Mouse (Mus musculus) forebrain, postnatal 0 days (tissue): ENCODE results near the gene Dnajb5. TPM values are rescaled to one million over a fixed set of nuclear protein-coding genes. Genes with fewer than 3 reads are reported as not detected.

Experiments
- ATAC-seq: fragments of 200-750 bp; cut with Nextera tagmentation; 2 replicates; pipeline ENCODE4 v1.8.0; 2017; ENCODE audit warnings: mild to moderate bottlenecking, moderate library complexity
- DNase-seq: peaks from one replicate; pipeline ENCODE4 v3.0.0-alpha.2; 2015
- H3K27ac ChIP-seq: fragments of 300-500 bp; sonication (generic); 2 replicates; pipeline ENCODE4 v1.5.1; 2014; ENCODE audit warnings: low read depth, mild to moderate bottlenecking, antibody characterized with exemption, low read length, moderate library complexity, mixed read lengths
- H3K27me3 ChIP-seq: fragments of 300-500 bp; sonication (generic); 2 replicates; pipeline ENCODE4 v1.6.1; 2014; ENCODE audit warnings: mild to moderate bottlenecking, low read length, mixed read lengths; ENCODE audit not compliant: insufficient read depth
- H3K36me3 ChIP-seq: fragments of 300-500 bp; sonication (generic); 2 replicates; pipeline ENCODE4 v1.6.1; 2014; ENCODE audit warnings: mild to moderate bottlenecking, moderate library complexity; ENCODE audit not compliant: insufficient read depth
- H3K4me1 ChIP-seq: fragments of 300-500 bp; sonication (generic); 2 replicates; pipeline ENCODE4 v1.6.1; 2014; ENCODE audit warnings: antibody characterized with exemption; ENCODE audit not compliant: insufficient read depth
- H3K4me2 ChIP-seq: fragments of 300-500 bp; sonication (generic); 2 replicates; pipeline ENCODE4 v1.6.1; 2014; ENCODE audit warnings: low read depth, mild to moderate bottlenecking, moderate library complexity
- H3K4me3 ChIP-seq: fragments of 300-500 bp; sonication (generic); 2 replicates; pipeline ENCODE4 v1.5.1; 2014; ENCODE audit warnings: low read depth, low read length, mixed read lengths
- H3K9ac ChIP-seq: fragments of 300-500 bp; sonication (generic); 2 replicates; pipeline ENCODE4 v1.6.1; 2014; ENCODE audit warnings: mild to moderate bottlenecking
- H3K9me3 ChIP-seq: fragments of 300-500 bp; sonication (generic); 2 replicates; pipeline ENCODE4 v1.6.1; 2016; ENCODE audit warnings: low read length
- CTCF ChIP-seq: sonication (generic); IDR thresholded peaks from 2 replicates; pipeline ENCODE4 v1.5.1; 2016; ENCODE audit warnings: antibody characterized with exemption, control low read depth, low read depth
- WGBS: fragments of 180-500 bp; shearing (Covaris S2); extraction: QIAGEN DNeasy Blood & Tissue Kit; methylation state at CpG from one replicate; pipeline ENCODE4 v1.1.7; 2014; 5-methylcytosine and 5-hydroxymethylcytosine counted together
- polyA plus RNA-seq: library from polyadenylated mRNA; unstranded; fragments of >200 nt; fragmentation: Nextera tagmentation; extraction: Ambion mirVana; gene quantifications from 2 replicates; pipeline ENCODE4 v1.2.1, GENCODE M21; 2015
- total RNA-seq: library from RNA; depleted of rRNA; stranded (reverse); fragments of >200 nt; gene quantifications from 2 replicates; pipeline ENCODE4 v1.2.3, GENCODE M21; 2014

The Dnajb5 gene
- total and polyA plus RNA-seq, 2 experiments from 2014 or later: 46.8 to 106 TPM

GRCm38 (mm10) chr4:42922056-42922455 is 27.6 kb upstream of the Dnajb5 start:
- H3K36me3 ChIP-seq: no peaks in the 10 kb centered on the region
- 0 out of 2 replicates have a peak overlapping the region, but pooled peaks have one; percentile 4 for H3K27ac ChIP-seq
- no peak overlapping the region for H3K9ac ChIP-seq
- DNase-seq (no peak), ATAC-seq (peak; percentile 50; the same call in 1 of the 2 replicates)
- TF ChIP-seq CTCF: no peak
- no peak overlapping the region for H3K4me3 ChIP-seq
- H3K27me3 ChIP-seq: no peaks in the 10 kb centered on the region
- H3K4me2 ChIP-seq: no peak overlapping the region
- 0 out of 2 replicates have a peak, but pooled peaks cover 4% of the 10 kb centered on the region for H3K4me1 ChIP-seq
- H3K9me3 ChIP-seq: no peaks in the 10 kb centered on the region
- 65% methylated on average over 6 of the region's 6 CpGs for WGBS

GRCm38 (mm10) chr4:42922461-42922860 is 27.2 kb upstream of the Dnajb5 start:
- H3K27ac ChIP-seq: 0 out of 2 replicates have a peak overlapping the region, but pooled peaks have one; percentile 4
- DNase-seq: no peak
- no peak overlapping the region for H3K4me2 ChIP-seq
- no peak overlapping the region for H3K4me3 ChIP-seq
- ATAC-seq: 0 out of 2 replicates have a peak, but pooled peaks have one; percentile 3
- TF ChIP-seq CTCF: no peak
- H3K27me3 ChIP-seq: no peaks in the 10 kb centered on the region
- WGBS: 90% methylated on average over 8 of the region's 8 CpGs
- H3K9ac ChIP-seq: no peak overlapping the region
- H3K9me3 ChIP-seq: no peaks in the 10 kb centered on the region
- no peaks in the 10 kb centered on the region for H3K36me3 ChIP-seq
- H3K4me1 ChIP-seq: 0 out of 2 replicates have a peak, but pooled peaks cover 4% of the 10 kb centered on the region

GRCm38 (mm10) chr4:42924095-42924710 is 25.4 kb upstream of the Dnajb5 start:
- 54% methylated on average over 13 of the region's 13 CpGs for WGBS

GRCm38 (mm10) chr4:42928209-42928608 is 21.4 kb upstream of the Dnajb5 start:
- Histone ChIP-seq H3K9ac (no peak overlapping the region), H3K4me1 (no peaks in the 10 kb centered on the region), H3K36me3 (no peaks in the 10 kb centered on the region), H3K4me3 (no peak overlapping the region), H3K27me3 (no peaks in the 10 kb centered on the region), H3K9me3 (no peaks in the 10 kb centered on the region), H3K4me2 (no peak overlapping the region), H3K27ac (no peak overlapping the region)
- 85% methylated on average over 5 of the region's 5 CpGs for WGBS
- ATAC-seq: no peak
- TF ChIP-seq CTCF: no peak; the same call in 1 of the 2 replicates
- DNase-seq: no peak

More at GRCm38 (mm10) chr4:42924095-42924710, 25.4 kb upstream of the Dnajb5 start:
- ATAC-seq (no peak), DNase-seq (no peak)
- TF ChIP-seq CTCF: no peak
- H3K4me1 ChIP-seq: no peaks in the 10 kb centered on the region
- no peak overlapping the region for H3K27ac ChIP-seq
- no peaks in the 10 kb centered on the region for H3K9me3 ChIP-seq
- H3K4me3 ChIP-seq: no peak overlapping the region
- H3K9ac ChIP-seq: no peak overlapping the region
- H3K4me2 ChIP-seq: no peak overlapping the region
- H3K36me3 ChIP-seq: no peaks in the 10 kb centered on the region
- H3K27me3 ChIP-seq: no peaks in the 10 kb centered on the region

GRCm38 (mm10) chr4:42928952-42929351 is 20.7 kb upstream of the Dnajb5 start:
- DNase-seq: no peak
- H3K9me3 ChIP-seq: no peaks in the 10 kb centered on the region
- no peaks in the 10 kb centered on the region for H3K27me3 ChIP-seq
- no peak overlapping the region for H3K4me2 ChIP-seq
- no peak overlapping the region for H3K9ac ChIP-seq
- no peak for TF ChIP-seq CTCF
- H3K36me3 ChIP-seq: no peaks in the 10 kb centered on the region
- no peak overlapping the region for H3K27ac ChIP-seq
- ATAC-seq: no peak
- no peak overlapping the region for H3K4me3 ChIP-seq
- WGBS: 96% methylated on average over 9 of the region's 9 CpGs
- H3K4me1 ChIP-seq: no peaks in the 10 kb centered on the region

- ATAC-seq (no peak), DNase-seq (no peak)
- TF ChIP-seq CTCF: no peak
- peaks cover 6% of the 10 kb centered on the region; the same call in 1 of the 2 replicates for H3K36me3 ChIP-seq
- H3K27ac ChIP-seq: no peak overlapping the region
- H3K9me3 ChIP-seq: no peaks in the 10 kb centered on the region
- no peak overlapping the region for H3K9ac ChIP-seq
- no peak overlapping the region for H3K4me2 ChIP-seq
- no peaks in the 10 kb centered on the region for H3K27me3 ChIP-seq
- no peaks in the 10 kb centered on the region for H3K4me1 ChIP-seq
- no peak overlapping the region for H3K4me3 ChIP-seq
- 66% methylated on average over 8 of the region's 8 CpGs for WGBS
Observed at GRCm38 (mm10) chr4:42932229-42932969, 17.2 kb upstream of the Dnajb5 start.

GRCm38 (mm10) chr4:42933630-42934029 is 16.0 kb upstream of the Dnajb5 start:
- 8% methylated on average over 22 of the region's 22 CpGs for WGBS
- Histone ChIP-seq H3K9ac (0 out of 2 replicates have a peak overlapping the region, but pooled peaks have one; percentile 6), H3K27ac (no peak overlapping the region), H3K4me3 (no peak overlapping the region), H3K4me1 (no peaks in the 10 kb centered on the region), H3K4me2 (0 out of 2 replicates have a peak overlapping the region, but pooled peaks have one; percentile 5), H3K9me3 (no peaks in the 10 kb centered on the region), H3K36me3 (peaks cover 17% of the 10 kb centered on the region), H3K27me3 (no peaks in the 10 kb centered on the region)
- peak; percentile 43 for DNase-seq
- ATAC-seq: peak; percentile 82
- TF ChIP-seq CTCF: peak; percentile 49
